Mouse (Mus musculus) cerebellum, adult 2 months (tissue): ENCODE measurements around the gene Zfp949.
"Not testable (repeated sequence)": the region's sequence is repeated elsewhere in the genome, so short reads cannot be mapped to it uniquely, and the experiment has no call there.

Experiments
- CTCF ChIP-seq: fragments of 200-500 bp; IDR thresholded peaks from 2 replicates; pipeline ENCODE4 v1.5.1; 2011; ENCODE audit warnings: low read depth, mild to moderate bottlenecking, control low read depth, low read length, moderate library complexity, borderline replicate concordance; ENCODE audit not compliant: insufficient read depth
- POLR2A ChIP-seq: fragments of 200-500 bp; IDR thresholded peaks from 2 replicates; pipeline ENCODE4 v1.6.1; 2011; ENCODE audit warnings: low read length, control low read depth, borderline replicate concordance; ENCODE audit not compliant: insufficient read depth

DNA sequence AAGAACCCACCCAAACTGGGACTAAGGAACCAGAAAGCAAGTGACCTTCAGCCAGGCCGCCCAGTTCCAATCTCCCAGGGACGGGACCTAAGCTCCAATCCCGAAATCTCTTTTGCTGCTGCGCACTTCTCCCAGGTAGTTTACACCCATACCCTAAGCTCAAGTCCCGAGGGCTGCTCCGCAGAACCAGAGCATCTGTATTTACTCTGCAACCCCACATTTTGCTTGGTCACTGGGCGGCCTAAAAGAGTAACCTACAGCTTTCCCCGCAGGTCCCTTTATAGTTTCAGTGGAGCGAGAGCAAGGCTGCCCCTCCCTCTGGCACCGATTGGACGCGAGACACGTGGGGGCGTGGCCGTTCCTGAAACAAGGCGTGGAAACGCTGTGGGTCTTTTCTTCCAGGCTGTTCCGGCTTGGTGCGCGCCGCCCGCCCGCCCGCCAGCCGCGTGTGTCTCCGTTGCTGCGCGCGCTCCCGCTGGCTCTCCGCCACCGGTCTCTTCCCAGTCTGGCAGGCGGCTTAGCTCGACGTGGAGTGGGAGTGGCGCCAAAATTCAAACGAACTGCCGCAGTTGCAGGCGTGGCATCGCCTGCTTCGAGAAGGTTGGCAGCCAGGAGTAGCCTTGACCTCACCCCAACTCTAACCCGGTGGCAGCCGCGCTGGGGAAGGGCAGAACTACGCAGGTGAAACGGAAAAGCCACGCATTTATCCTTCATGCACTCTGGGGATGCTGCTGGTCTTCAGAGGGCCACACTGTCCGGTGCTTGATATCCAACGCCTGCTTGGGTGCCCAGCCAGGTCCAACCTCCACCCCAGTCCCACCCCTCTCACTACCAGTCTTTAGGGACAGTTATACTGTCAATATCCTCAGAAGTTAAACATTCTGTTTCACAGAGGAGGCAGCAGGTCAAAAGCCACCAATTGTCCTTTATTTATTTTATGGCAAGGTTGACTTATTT lies 51.7 kb downstream of the Zfp949 start:
- TF ChIP-seq POLR2A, CTCF: not testable (repeated sequence)
